Mouse (Mus musculus) heart, embryonic 16.5 days (tissue): Measurements from ENCODE around the gene Npcd. TPM values are rescaled to one million over a fixed set of nuclear protein-coding genes. Genes with fewer than 3 reads are reported as not detected.

Experiments
- ATAC-seq: fragments of 200-750 bp; cut with Nextera tagmentation; replicated peaks from 2 replicates; pipeline ENCODE4 v1.8.0; 2017; ENCODE audit warnings: moderate number of reproducible peaks; ENCODE audit not compliant: insufficient read depth, low FRiP score; ENCODE audit errors: extremely low read depth
- H3K27ac ChIP-seq: fragments of 300-500 bp; sonication (generic); 2 replicates; pipeline ENCODE4 v1.5.1; 2014; ENCODE audit warnings: mild to moderate bottlenecking, low read length, control low read depth, moderate library complexity
- H3K27me3 ChIP-seq: fragments of 300-500 bp; sonication (generic); 2 replicates; pipeline ENCODE4 v1.6.1; 2014; ENCODE audit warnings: low read length, mixed read lengths; ENCODE audit not compliant: control insufficient read depth, insufficient read depth
- H3K36me3 ChIP-seq: fragments of 300-500 bp; sonication (generic); 2 replicates; pipeline ENCODE4 v1.6.1; 2014; ENCODE audit not compliant: control insufficient read depth, insufficient read depth
- H3K4me1 ChIP-seq: fragments of 300-500 bp; sonication (generic); 2 replicates; pipeline ENCODE4 v1.6.1; 2014; ENCODE audit warnings: low read length, mixed read lengths; ENCODE audit not compliant: control insufficient read depth, insufficient read depth
- H3K4me2 ChIP-seq: fragments of 300-500 bp; sonication (generic); 2 replicates; pipeline ENCODE4 v1.6.1; 2014; ENCODE audit warnings: low read depth, mild to moderate bottlenecking, control low read depth, low read length
- H3K4me3 ChIP-seq: fragments of 300-500 bp; sonication (generic); 2 replicates; pipeline ENCODE4 v1.5.1; 2014; ENCODE audit warnings: mild to moderate bottlenecking, control low read depth, low read length
- H3K9ac ChIP-seq: fragments of 300-500 bp; sonication (generic); 2 replicates; pipeline ENCODE4 v1.6.1; 2014; ENCODE audit warnings: low read length, control low read depth
- H3K9me3 ChIP-seq: fragments of 300-500 bp; sonication (generic); replicated peaks from 2 replicates; pipeline ENCODE4 v1.6.1; 2016; ENCODE audit warnings: low read length; ENCODE audit not compliant: control insufficient read depth
- WGBS: fragments of 180-500 bp; shearing (Covaris S2); extraction: QIAGEN DNeasy Blood & Tissue Kit; methylation state at CpG from one replicate; pipeline ENCODE4 v1.1.7; 2014; 5-methylcytosine and 5-hydroxymethylcytosine counted together
- polyA plus RNA-seq: library from polyadenylated mRNA; unstranded; fragments of >200 nt; fragmentation: Nextera tagmentation; extraction: Ambion mirVana; gene quantifications from 2 replicates; pipeline ENCODE4 v1.2.1, GENCODE M21; 2015

Npcd gene
- polyA plus RNA-seq, 1 experiment from 2014 or later, result not detected

DNA sequence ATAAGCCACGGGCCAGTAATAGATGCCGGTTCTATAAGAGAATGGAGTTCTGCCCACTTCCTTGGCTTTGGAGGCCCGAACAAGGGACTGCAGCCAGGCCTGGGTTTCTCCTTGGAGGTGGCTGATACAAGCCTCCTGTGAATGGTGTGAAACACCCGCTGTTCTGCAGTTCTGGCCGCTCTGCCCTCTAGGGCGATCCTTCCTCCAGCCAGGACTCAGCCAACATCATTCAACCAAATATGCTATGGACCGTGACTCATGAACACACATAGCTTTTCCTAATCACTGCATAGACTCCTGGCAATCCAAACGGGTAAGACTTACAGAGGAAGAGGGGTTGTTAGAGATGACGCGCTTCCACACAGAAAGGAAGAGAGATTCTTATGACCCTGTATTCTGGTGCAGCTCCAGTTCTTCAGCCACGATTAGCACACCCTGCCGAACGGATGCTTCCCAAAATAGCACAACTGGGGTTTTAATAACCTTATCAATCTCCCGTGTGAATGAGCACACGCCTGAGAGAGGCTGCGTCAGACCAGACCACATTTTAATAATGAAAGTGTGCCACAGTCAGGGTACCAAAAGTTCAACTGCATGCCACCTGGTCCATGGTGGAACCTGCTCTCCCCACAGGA, 66.6 kb downstream of the Npcd start:
- H3K4me2 ChIP-seq, result peak overlapping the region; percentile 31; the same call in 1 of the 2 replicates
- H3K4me1 ChIP-seq, result peaks cover 64% of the 10 kb centered on the region
- H3K9ac ChIP-seq, result 0 out of 2 replicates have a peak overlapping the region, but pooled peaks have one; percentile 14
- ATAC-seq, result 0 out of 2 replicates have a peak, but pooled peaks have one; percentile 16
- 40% methylated on average over 16 of the region's 16 CpGs for WGBS
- 0 out of 2 replicates have a peak overlapping the region, but pooled peaks have one; percentile 0 for H3K4me3 ChIP-seq
- H3K9me3 ChIP-seq, result no peaks in the 10 kb centered on the region
- no peaks in the 10 kb centered on the region for H3K27me3 ChIP-seq
- H3K36me3 ChIP-seq, result peaks cover 6% of the 10 kb centered on the region
- H3K27ac ChIP-seq, result peak overlapping the region; percentile 55

DNA sequence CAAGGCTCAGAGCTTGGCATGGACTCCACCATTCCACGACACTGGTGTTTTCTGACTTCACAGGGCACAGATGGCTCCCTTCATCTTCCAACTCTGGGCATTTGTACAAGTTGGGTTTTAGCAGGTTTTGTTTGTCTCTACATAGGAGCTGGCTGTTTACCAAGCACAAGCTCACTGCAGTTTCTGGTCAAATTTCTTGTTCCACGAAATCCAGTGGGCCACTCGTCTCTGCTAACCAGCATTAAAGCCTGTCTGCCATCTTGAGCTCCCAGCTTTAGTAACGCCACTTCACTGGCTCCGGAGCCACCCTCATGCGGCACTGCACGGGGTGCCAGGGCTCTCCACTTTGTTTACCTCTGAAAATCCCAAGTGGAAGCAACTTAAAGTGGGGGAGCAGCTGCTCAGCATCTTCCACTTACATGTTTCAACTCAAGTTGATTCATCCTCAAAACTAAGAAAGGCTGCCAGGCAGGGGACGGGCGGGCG, 67.4 kb downstream of the Npcd start:
- Histone ChIP-seq H3K4me3 (no peak overlapping the region), H3K27ac (no peak overlapping the region), H3K36me3 (peaks cover 6% of the 10 kb centered on the region), H3K27me3 (no peaks in the 10 kb centered on the region), H3K4me2 (no peak overlapping the region), H3K9me3 (no peaks in the 10 kb centered on the region), H3K4me1 (peaks cover 63% of the 10 kb centered on the region), H3K9ac (no peak overlapping the region)
- no peak for ATAC-seq
- WGBS, result 88% methylated on average over 10 of the region's 10 CpGs

DNA sequence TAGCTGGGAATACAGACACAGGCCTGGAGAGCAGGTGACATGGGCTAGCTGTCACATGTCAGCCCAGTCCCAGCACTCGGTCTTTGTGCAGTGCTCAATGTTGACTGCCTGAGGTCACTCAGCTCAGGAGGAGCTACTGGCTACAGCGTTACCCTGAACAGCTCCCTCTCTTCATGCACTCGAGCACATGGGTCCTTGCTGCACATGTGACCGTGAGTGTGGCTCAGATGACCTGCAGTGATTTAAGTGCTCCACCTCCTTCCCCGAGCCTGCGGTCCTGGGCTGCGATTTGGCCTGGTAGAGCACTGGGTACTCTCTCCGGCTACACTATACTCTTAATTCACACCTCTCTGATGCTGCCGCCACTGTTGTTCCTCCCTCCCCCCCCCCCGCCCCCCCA, 67.9 kb downstream of the Npcd start:
- H3K9me3 ChIP-seq, result no peaks in the 10 kb centered on the region
- WGBS, result 45% methylated on average over 10 of the region's 10 CpGs
- peaks cover 6% of the 10 kb centered on the region for H3K36me3 ChIP-seq

DNA sequence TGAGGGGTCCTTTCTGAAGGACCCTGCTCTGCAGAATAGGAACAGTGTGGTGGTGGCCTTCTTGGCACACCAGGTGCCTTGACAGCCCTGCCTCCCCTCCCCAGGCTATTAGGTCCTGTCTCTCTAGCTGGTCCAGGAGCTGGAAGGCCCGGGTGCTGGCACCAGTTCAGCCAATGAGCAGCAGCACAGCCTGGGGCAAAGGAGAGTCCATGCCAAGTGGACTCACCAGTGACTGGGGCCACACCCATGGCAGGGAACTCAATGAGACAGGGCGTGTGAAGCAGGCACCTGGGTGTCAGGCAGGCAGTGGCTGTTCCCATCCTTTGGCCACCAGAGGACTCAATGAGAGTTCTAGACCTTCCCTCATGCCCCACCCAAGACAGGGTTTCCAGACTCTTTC, 68.7 kb downstream of the Npcd start:
- no peak overlapping the region for H3K27ac ChIP-seq
- WGBS, result 82% methylated on average over 2 of the region's 2 CpGs

More for the DNA sequence above, 67.9 kb downstream of the Npcd start:
- Histone ChIP-seq H3K4me1 (peaks cover 59% of the 10 kb centered on the region), H3K27me3 (no peaks in the 10 kb centered on the region), H3K4me3 (no peak overlapping the region), H3K9ac (no peak overlapping the region), H3K27ac (no peak overlapping the region), H3K4me2 (no peak overlapping the region)
- no peak for ATAC-seq

DNA sequence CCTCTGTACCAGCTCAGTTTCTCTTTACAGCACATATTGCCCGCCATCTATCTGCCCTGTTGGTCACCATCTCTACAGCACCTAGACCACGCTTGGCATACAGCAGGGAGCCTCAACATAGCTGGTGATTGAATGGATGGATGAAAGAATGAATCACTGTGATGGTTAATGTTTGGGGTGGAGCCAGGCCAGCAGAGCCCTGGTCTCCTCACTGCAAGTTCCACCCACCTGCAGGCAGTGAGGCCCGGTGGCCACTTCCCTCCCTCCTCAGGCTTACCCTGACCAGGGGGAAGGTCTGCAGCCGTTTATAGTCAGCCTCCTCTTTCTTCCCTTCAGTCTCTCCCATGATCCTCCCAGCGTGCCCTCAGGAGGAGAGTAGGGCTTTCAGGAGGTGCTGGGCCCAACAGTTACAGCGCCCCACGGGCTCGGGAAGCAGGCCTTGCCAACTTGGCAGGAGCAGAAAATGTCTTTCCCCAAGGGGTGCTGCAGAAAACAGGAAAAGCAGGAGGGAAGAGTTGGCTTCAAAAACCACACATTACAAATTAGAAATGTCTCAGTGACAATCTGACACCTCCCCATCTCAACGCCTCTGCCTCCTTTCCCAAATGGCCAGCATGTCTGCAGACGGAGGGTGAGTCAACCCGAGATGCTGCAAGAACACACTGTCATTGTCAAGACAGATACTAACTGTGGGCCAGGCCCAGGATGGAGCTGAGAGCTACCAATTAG, 69.3 kb downstream of the Npcd start:
- H3K4me2 ChIP-seq, result no peak overlapping the region
- H3K4me1 ChIP-seq, result peaks cover 44% of the 10 kb centered on the region
- H3K27me3 ChIP-seq, result no peaks in the 10 kb centered on the region
- no peak for ATAC-seq
- WGBS, result 76% methylated on average over 11 of the region's 11 CpGs
- no peak overlapping the region for H3K9ac ChIP-seq
- no peak overlapping the region for H3K27ac ChIP-seq
- H3K9me3 ChIP-seq, result no peaks in the 10 kb centered on the region
- H3K36me3 ChIP-seq, result peaks cover 6% of the 10 kb centered on the region
- no peak overlapping the region for H3K4me3 ChIP-seq

More for the DNA sequence above, 68.7 kb downstream of the Npcd start:
- Histone ChIP-seq H3K27me3 (no peaks in the 10 kb centered on the region), H3K9ac (no peak overlapping the region), H3K36me3 (peaks cover 6% of the 10 kb centered on the region), H3K4me1 (peaks cover 51% of the 10 kb centered on the region), H3K4me2 (no peak overlapping the region), H3K4me3 (no peak overlapping the region), H3K9me3 (no peaks in the 10 kb centered on the region)
- no peak for ATAC-seq

DNA sequence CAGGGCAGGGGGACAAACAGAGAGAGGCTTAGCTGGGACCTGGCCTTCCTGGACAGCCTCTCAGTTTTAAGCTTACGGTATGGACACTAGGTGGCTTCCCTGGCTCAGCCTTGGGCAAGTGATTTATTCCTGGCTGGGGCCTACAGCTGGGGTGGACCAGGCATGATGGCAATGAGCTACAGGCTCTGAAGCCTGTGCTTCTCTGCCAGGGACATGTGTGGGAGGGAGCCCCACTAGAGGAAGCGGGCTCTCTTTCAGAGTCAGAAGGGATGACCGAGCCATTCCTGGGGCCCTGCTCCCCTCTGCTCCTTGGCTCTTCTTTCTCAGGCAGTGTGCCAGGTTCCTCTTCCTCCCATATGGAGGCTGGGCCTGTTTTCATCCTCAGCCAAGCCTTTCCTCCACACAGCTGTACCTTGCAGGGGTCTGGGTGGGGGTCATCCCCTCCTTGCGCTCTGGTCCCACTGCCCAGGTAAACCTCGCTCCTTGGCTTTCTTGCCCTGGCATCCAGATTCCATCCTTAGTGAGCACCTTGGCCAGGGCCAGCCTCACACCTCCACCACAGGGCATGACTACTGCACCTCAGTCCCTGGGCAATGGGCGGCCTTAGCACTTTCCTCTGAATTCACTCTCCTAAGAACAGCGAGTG, 70.3 kb downstream of the Npcd start:
- H3K36me3 ChIP-seq, result peaks cover 6% of the 10 kb centered on the region
- H3K9ac ChIP-seq, result no peak overlapping the region
- H3K4me2 ChIP-seq, result no peak overlapping the region
- H3K4me3 ChIP-seq, result no peak overlapping the region
- H3K27me3 ChIP-seq, result no peaks in the 10 kb centered on the region
- no peak overlapping the region for H3K27ac ChIP-seq
- peaks cover 35% of the 10 kb centered on the region for H3K4me1 ChIP-seq
- 82% methylated on average over 7 of the region's 7 CpGs for WGBS
- no peaks in the 10 kb centered on the region for H3K9me3 ChIP-seq
- no peak for ATAC-seq

DNA sequence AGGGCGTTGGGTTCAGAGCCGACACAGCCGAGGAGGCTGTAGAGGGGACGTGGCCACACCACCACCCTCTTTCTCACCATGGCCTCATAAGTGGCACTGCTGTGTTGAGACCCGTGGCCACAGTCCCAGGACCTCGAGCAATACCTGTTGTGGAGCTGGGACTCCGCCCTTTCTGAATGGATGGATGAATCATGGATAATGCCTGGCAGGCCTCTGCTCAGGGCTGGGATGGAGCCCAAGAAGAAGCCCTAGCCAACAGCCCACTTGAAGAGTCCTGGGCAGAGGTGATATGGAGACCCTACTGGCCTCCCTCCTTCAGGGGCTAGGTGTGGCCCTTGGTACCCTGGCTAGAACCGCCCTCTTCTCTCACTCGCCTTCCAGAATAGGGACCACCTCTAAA, 71.0 kb downstream of the Npcd start:
- 89% methylated on average over 9 of the region's 9 CpGs for WGBS
- Histone ChIP-seq H3K4me2 (no peak overlapping the region), H3K9me3 (no peaks in the 10 kb centered on the region), H3K27me3 (no peaks in the 10 kb centered on the region), H3K27ac (no peak overlapping the region), H3K4me1 (peaks cover 27% of the 10 kb centered on the region), H3K36me3 (peaks cover 6% of the 10 kb centered on the region), H3K4me3 (no peak overlapping the region), H3K9ac (no peak overlapping the region)
- no peak for ATAC-seq

DNA sequence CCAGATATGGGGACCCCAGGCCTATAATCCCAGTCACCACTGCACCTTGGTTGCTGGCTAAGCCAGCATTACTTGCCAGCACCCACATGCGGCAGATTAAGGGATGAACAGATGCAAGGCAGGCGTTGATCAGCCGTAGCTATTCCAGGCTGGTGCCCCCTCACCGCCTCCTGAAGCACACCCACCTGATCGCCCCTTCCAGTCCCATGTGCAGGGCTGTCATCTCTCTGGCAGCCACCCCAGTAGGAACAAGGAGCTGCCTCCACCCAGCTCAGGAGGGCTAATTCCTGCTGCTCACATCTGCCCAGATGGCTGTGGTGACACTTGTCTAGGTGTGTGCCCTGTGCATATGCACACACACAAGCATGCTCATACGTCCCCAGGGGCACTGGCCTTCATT, 73.1 kb downstream of the Npcd start:
- H3K4me3 ChIP-seq, result no peak overlapping the region
- ATAC-seq, result no peak
- peaks cover 6% of the 10 kb centered on the region for H3K36me3 ChIP-seq
- WGBS, result 86% methylated on average over 6 of the region's 6 CpGs
- peaks cover 12% of the 10 kb centered on the region; the same call in 1 of the 2 replicates for H3K4me1 ChIP-seq
- no peaks in the 10 kb centered on the region for H3K9me3 ChIP-seq
- no peak overlapping the region for H3K9ac ChIP-seq
- H3K4me2 ChIP-seq, result no peak overlapping the region
- no peak overlapping the region for H3K27ac ChIP-seq
- no peaks in the 10 kb centered on the region for H3K27me3 ChIP-seq

DNA sequence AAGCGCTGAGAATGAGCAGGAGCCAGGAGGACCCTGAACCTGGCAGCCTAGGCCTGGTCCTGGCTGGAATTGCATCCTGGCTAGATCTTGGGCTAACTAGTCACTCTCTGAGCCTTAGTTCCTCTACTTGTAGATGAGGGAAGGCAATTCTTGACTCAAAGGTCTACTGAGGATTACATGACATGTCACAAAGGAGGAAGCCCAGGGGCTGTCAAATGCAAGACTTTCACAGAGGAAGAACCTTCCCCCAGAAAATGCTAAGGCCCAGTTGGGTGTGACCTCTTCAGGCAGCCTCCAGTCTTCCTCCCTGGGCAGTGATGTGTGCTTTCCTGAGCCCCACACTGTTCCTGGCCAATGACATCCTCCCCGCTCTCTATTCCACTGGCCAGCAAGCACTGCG, 76.9 kb downstream of the Npcd start:
- Histone ChIP-seq H3K4me2 (no peak overlapping the region), H3K9ac (no peak overlapping the region), H3K36me3 (no peaks in the 10 kb centered on the region), H3K27ac (0 out of 2 replicates have a peak overlapping the region, but pooled peaks have one; percentile 30), H3K9me3 (no peaks in the 10 kb centered on the region), H3K27me3 (no peaks in the 10 kb centered on the region), H3K4me1 (0 out of 2 replicates have a peak, but pooled peaks cover 4% of the 10 kb centered on the region), H3K4me3 (no peak overlapping the region)
- no peak for ATAC-seq
- WGBS, result 83% methylated on average over 3 of the region's 3 CpGs
